Mouse (Mus musculus): ENCODE data around the gene Urb2.

DNA sequence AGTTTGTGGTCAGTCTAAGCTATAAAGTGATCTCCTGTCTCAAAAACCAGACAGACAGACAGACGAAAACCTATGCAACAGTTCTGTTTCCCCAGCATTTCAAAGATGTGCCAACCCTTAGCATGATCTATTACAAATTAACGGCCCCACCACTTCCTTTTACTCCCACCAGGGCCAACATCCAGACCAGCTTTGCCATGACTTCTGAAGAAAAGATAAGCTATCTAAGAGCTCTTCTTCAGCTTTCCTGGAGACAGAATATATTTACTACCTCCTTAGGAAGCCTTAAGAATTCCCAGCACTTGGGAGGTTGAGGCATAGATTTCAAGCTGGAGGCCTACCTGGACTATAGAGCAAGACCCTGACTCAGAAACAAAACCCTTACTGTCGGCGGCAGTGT, 41.1 kb upstream of the Urb2 start:
- no peak for TF ChIP-seq CTCF (IDR thresholded peaks at IDR 0.05)
- TF ChIP-seq EP300 (IDR thresholded peaks at IDR 0.05), result no peak

All from lung, postnatal 0 days (tissue).